Mouse (Mus musculus) spleen, embryonic (tissue): ENCODE measurements around the gene Ercc6l.

Source experiments
- CTCF ChIA-PET: fragments of 350-600 bp; sonication (Branson Sonifier 250); formaldehyde crosslinking; loops from one replicate; lab custom pipeline; 2022; lab: Charles Lee

Ercc6l gene

GRCm38 (mm10) chrX:102156618-102157422 lies at the start of gene Ercc6l:
Ercc6l (minus strand) TSS chrX:102157091.
- CTCF ChIA-PET: no interaction called here

- CTCF ChIA-PET: no interaction called here
Observed at GRCm38 (mm10) chrX:102190840-102191239, 33.9 kb upstream of the Ercc6l start.

GRCm38 (mm10) chrX:102189581-102189980 lies 32.7 kb upstream of the Ercc6l start:
- CTCF ChIA-PET: no interaction called here

GRCm38 (mm10) chrX:102188712-102189497 lies 32.0 kb upstream of the Ercc6l start, which contains the start of gene Rps4x:
Rps4x (minus strand) TSS chrX:102189394.
- CTCF ChIA-PET: interaction anchor here (1.2 kb wide), 1 partner anchor 18 kb away, joined by 3 read pairs; no protein-coding TSS in a partner anchor

GRCm38 (mm10) chrX:102187023-102187699 lies 30.3 kb upstream of the Ercc6l start:
- CTCF ChIA-PET: interaction anchor here (0.6 kb wide), 1 partner anchor 36 kb away, joined by 9 read pairs; no protein-coding TSS in a partner anchor

- CTCF ChIA-PET: no interaction called here
Observed at GRCm38 (mm10) chrX:102182575-102182974, 25.7 kb upstream of the Ercc6l start.

- CTCF ChIA-PET: no interaction called here
Observed at GRCm38 (mm10) chrX:102175538-102176287, 18.8 kb upstream of the Ercc6l start.

- CTCF ChIA-PET: interaction anchor here (1.1 kb wide), 1 partner anchor 18 kb away, joined by 3 read pairs; the partner anchor contains the start of gene Rps4x
Observed at GRCm38 (mm10) chrX:102170900-102171299, 14.0 kb upstream of the Ercc6l start.

GRCm38 (mm10) chrX:102170135-102170534 lies 13.2 kb upstream of the Ercc6l start:
- CTCF ChIA-PET: interaction anchor here (1.1 kb wide), 1 partner anchor 19 kb away, joined by 3 read pairs; the partner anchor contains the start of gene Rps4x

- CTCF ChIA-PET: no interaction called here
Observed at GRCm38 (mm10) chrX:102169724-102170123, 12.8 kb upstream of the Ercc6l start.

GRCm38 (mm10) chrX:102166986-102167385 lies 10.1 kb upstream of the Ercc6l start:
- CTCF ChIA-PET: no interaction called here

- CTCF ChIA-PET: no interaction called here
Observed at GRCm38 (mm10) chrX:102166521-102166920, 9.6 kb upstream of the Ercc6l start.

- CTCF ChIA-PET: interaction anchor here (0.5 to 1.0 kb wide), 2 partner anchors 174 to 1329 kb away, joined by 3 read pairs; no protein-coding TSS in a partner anchor
Observed at GRCm38 (mm10) chrX:102163529-102163928, 6.6 kb upstream of the Ercc6l start.

GRCm38 (mm10) chrX:102163096-102163495 lies 6.2 kb upstream of the Ercc6l start:
- CTCF ChIA-PET: interaction anchor here (0.5 kb wide), 1 partner anchor 173 kb away, joined by 3 read pairs; no protein-coding TSS in a partner anchor

GRCm38 (mm10) chrX:102160528-102160927 lies 3.6 kb upstream of the Ercc6l start:
- CTCF ChIA-PET: no interaction called here

GRCm38 (mm10) chrX:102159778-102160177 lies 2.9 kb upstream of the Ercc6l start:
- CTCF ChIA-PET: no interaction called here

- CTCF ChIA-PET: no interaction called here
Observed at GRCm38 (mm10) chrX:102157423-102157791, 516 bp upstream of the Ercc6l start.

- CTCF ChIA-PET: no interaction called here
Observed at GRCm38 (mm10) chrX:102141157-102141556, 15.7 kb downstream of the Ercc6l start.

GRCm38 (mm10) chrX:102121321-102121720 lies 35.6 kb downstream of the Ercc6l start:
- CTCF ChIA-PET: no interaction called here

GRCm38 (mm10) chrX:102119042-102119864 lies 37.6 kb downstream of the Ercc6l start, which contains the start of gene Pin4:
Pin4 (plus strand) TSS chrX:102119447.
- CTCF ChIA-PET: interaction anchor here (0.6 kb wide), 1 partner anchor 11 kb away, joined by 3 read pairs; no protein-coding TSS in a partner anchor
